Mouse (Mus musculus) limb, embryonic 14.5 days (tissue): ENCODE measurements around the gene Bbs1. TPM values are rescaled to one million over a fixed set of nuclear protein-coding genes. Genes with fewer than 3 reads are reported as not detected.

Experiments used
- ATAC-seq: fragments of 200-750 bp; cut with Nextera tagmentation; 2 replicates; pipeline ENCODE4 v1.8.0; 2017; ENCODE audit warnings: low read depth, moderate number of reproducible peaks, moderate TSS enrichment; ENCODE audit not compliant: low FRiP score
- DNase-seq: peaks from one replicate; pipeline ENCODE4 v3.0.0-alpha.2; 2015; ENCODE audit warnings: low spot score
- H3K27ac ChIP-seq: fragments of 300-500 bp; sonication (generic); replicated peaks from 2 replicates; pipeline ENCODE4 v1.5.1; 2014; ENCODE audit warnings: low read depth, mild to moderate bottlenecking, low read length, moderate library complexity, mixed read lengths
- H3K27me3 ChIP-seq: fragments of 300-500 bp; sonication (generic); 2 replicates; pipeline ENCODE4 v1.6.1; 2014; ENCODE audit warnings: low read length, mixed read lengths; ENCODE audit not compliant: control insufficient read depth, insufficient read depth
- H3K36me3 ChIP-seq: fragments of 300-500 bp; sonication (generic); 2 replicates; pipeline ENCODE4 v1.6.1; 2014; ENCODE audit warnings: mild to moderate bottlenecking, low read length, moderate library complexity, mixed read lengths; ENCODE audit not compliant: control insufficient read depth, insufficient read depth
- H3K4me1 ChIP-seq: fragments of 300-500 bp; sonication (generic); 2 replicates; pipeline ENCODE4 v1.6.1; 2014; ENCODE audit warnings: antibody characterized with exemption, low read length, mixed read lengths; ENCODE audit not compliant: control insufficient read depth, insufficient read depth
- H3K4me2 ChIP-seq: fragments of 300-500 bp; sonication (generic); replicated peaks from 2 replicates; pipeline ENCODE4 v1.6.1; 2014; ENCODE audit warnings: low read depth, mild to moderate bottlenecking, low read length, moderate library complexity; ENCODE audit not compliant: severe bottlenecking
- H3K4me3 ChIP-seq: fragments of 300-500 bp; sonication (generic); replicated peaks from 2 replicates; pipeline ENCODE4 v1.5.1; 2014; ENCODE audit warnings: low read length
- H3K9ac ChIP-seq: fragments of 300-500 bp; sonication (generic); 2 replicates; pipeline ENCODE4 v1.6.1; 2014; ENCODE audit warnings: mild to moderate bottlenecking, low read depth, low read length, moderate library complexity; ENCODE audit not compliant: severe bottlenecking
- H3K9me3 ChIP-seq: fragments of 300-500 bp; sonication (generic); 2 replicates; pipeline ENCODE4 v1.6.1; 2016; ENCODE audit warnings: low read length; ENCODE audit not compliant: control insufficient read depth
- POLR2A ChIP-seq: fragments of 200-500 bp; IDR thresholded peaks from 2 replicates; pipeline ENCODE4 v1.8.0; 2012; ENCODE audit warnings: inconsistent platforms, mild to moderate bottlenecking, moderate library complexity, borderline replicate concordance; ENCODE audit not compliant: insufficient read depth, insufficient read length; ENCODE audit errors: extremely low read depth
- WGBS: fragments of 180-500 bp; shearing (Covaris S2); extraction: QIAGEN DNeasy Blood & Tissue Kit; methylation state at CpG from one replicate; pipeline ENCODE4 v1.1.7; 2014; 5-methylcytosine and 5-hydroxymethylcytosine counted together
- polyA plus RNA-seq, 2 experiments: library from polyadenylated mRNA; depleted of rRNA in 1 of 2; stranded (reverse) in 1 of 2; unstranded in 1 of 2; fragments of >200 nt; fragmentation: Nextera tagmentation in 1 of 2; extraction: Ambion mirVana in 1 of 2; gene quantifications; 2 replicates each; pipeline versions ENCODE4 v1.2.1 to v1.2.3; 2012 to 2014

The Bbs1 gene
- polyA plus RNA-seq, 2 experiments: 3.8 to 7.6 TPM

GRCm38 (mm10) chr19:4919652-4920051 is 13.2 kb upstream of the Bbs1 start:
- 81% methylated on average over 6 of the region's 6 CpGs for WGBS
- Histone ChIP-seq H3K27ac (no peak overlapping the region), H3K4me2 (no peak overlapping the region), H3K4me1 (no peaks in the 10 kb centered on the region), H3K27me3 (no peaks in the 10 kb centered on the region), H3K36me3 (peaks cover 97% of the 10 kb centered on the region), H3K4me3 (no peak overlapping the region), H3K9me3 (no peaks in the 10 kb centered on the region), H3K9ac (no peak overlapping the region)
- ATAC-seq (no peak), DNase-seq (no peak)
- TF ChIP-seq POLR2A: no peak

DNA sequence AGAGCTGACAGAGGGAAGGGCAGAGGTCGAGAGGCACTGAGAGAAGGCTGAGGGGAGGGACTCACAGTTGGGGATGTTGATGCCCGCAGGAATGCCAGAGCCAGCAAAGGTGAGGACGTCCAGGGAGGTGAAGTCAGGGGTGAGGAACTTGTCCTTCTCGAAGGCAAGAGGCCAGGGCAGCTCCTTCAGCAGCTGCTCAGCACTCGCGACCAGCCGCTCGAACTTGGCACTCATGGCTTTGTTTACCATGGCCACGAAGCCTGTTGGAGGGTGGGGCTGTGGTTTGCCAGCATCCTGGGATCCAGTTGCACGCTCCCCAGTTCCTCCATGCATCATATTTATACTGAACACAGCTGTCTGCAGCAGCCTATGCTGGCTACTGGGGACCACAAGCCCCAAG is 10.4 kb upstream of the Bbs1 start:
- Histone ChIP-seq H3K4me3 (no peak overlapping the region), H3K27me3 (no peaks in the 10 kb centered on the region), H3K36me3 (peaks cover 98% of the 10 kb centered on the region), H3K9me3 (no peaks in the 10 kb centered on the region), H3K9ac (no peak overlapping the region), H3K27ac (no peak overlapping the region), H3K4me1 (no peaks in the 10 kb centered on the region), H3K4me2 (no peak overlapping the region)
- no peak for DNase-seq
- WGBS: 90% methylated on average over 9 of the region's 10 CpGs
- TF ChIP-seq POLR2A: no peak
- ATAC-seq: no peak

GRCm38 (mm10) chr19:4915924-4916603 is 9.6 kb upstream of the Bbs1 start:
- no peak overlapping the region for H3K9ac ChIP-seq
- no peaks in the 10 kb centered on the region for H3K27me3 ChIP-seq
- no peak for DNase-seq
- WGBS: 93% methylated on average over 15 of the region's 15 CpGs
- H3K27ac ChIP-seq: no peak overlapping the region
- H3K36me3 ChIP-seq: peaks cover 94% of the 10 kb centered on the region
- H3K4me3 ChIP-seq: no peak overlapping the region
- no peak for TF ChIP-seq POLR2A
- no peak for ATAC-seq
- no peaks in the 10 kb centered on the region for H3K4me1 ChIP-seq
- H3K4me2 ChIP-seq: no peak overlapping the region
- no peaks in the 10 kb centered on the region for H3K9me3 ChIP-seq

DNA sequence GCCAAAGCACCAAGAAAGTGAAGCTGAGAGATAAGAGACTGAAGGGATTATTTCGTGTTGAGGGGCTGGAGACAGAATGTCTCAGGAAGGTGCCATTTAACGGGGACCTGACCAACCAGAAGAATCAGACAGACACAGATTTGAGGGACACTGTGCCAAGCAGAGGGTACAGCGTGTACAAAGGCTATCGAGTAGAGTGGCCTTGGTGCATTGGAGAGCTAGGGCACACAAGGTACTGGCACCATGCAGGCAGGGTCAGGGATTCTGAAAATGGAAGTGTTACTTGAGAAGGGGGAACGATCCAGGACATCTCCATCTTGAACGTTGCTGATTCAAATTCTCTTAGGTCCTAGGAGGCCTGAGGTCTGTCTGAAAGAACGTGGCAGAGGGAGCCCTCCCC is 2.9 kb upstream of the Bbs1 start:
- no peak overlapping the region for H3K27ac ChIP-seq
- H3K36me3 ChIP-seq: peaks cover 66% of the 10 kb centered on the region
- peaks cover 4% of the 10 kb centered on the region; the same call in 1 of the 2 replicates for H3K4me1 ChIP-seq
- no peak overlapping the region for H3K4me3 ChIP-seq
- H3K9ac ChIP-seq: no peak overlapping the region
- DNase-seq (no peak), ATAC-seq (no peak)
- H3K27me3 ChIP-seq: no peaks in the 10 kb centered on the region
- no peak overlapping the region for H3K4me2 ChIP-seq
- no peak for TF ChIP-seq POLR2A
- H3K9me3 ChIP-seq: no peaks in the 10 kb centered on the region
- WGBS: 90% methylated on average over 7 of the region's 7 CpGs

- TF ChIP-seq POLR2A: no peak
- ATAC-seq (no peak), DNase-seq (no peak)
- H3K27ac ChIP-seq: no peak overlapping the region
- no peak overlapping the region for H3K4me3 ChIP-seq
- H3K4me2 ChIP-seq: no peak overlapping the region
- H3K9me3 ChIP-seq: no peaks in the 10 kb centered on the region
- no peak overlapping the region for H3K9ac ChIP-seq
- WGBS: 72% methylated on average over 4 of the region's 4 CpGs
- H3K36me3 ChIP-seq: peaks cover 53% of the 10 kb centered on the region
- H3K27me3 ChIP-seq: no peaks in the 10 kb centered on the region
- H3K4me1 ChIP-seq: peaks cover 4% of the 10 kb centered on the region; the same call in 1 of the 2 replicates
These were observed 1.7 kb upstream of the Bbs1 start for GRCm38 (mm10) chr19:4908107-4908506.

- TF ChIP-seq POLR2A: no peak
- DNase-seq (no peak), ATAC-seq (peak; percentile 50; the same call in 1 of the 2 replicates)
- H3K4me1 ChIP-seq: no peaks in the 10 kb centered on the region
- no peaks in the 10 kb centered on the region for H3K27me3 ChIP-seq
- H3K36me3 ChIP-seq: peaks cover 14% of the 10 kb centered on the region
- no peak overlapping the region for H3K4me2 ChIP-seq
- 81% methylated on average over 3 of the region's 3 CpGs for WGBS
- no peak overlapping the region for H3K27ac ChIP-seq
- no peak overlapping the region for H3K9ac ChIP-seq
- H3K9me3 ChIP-seq: no peaks in the 10 kb centered on the region
- no peak overlapping the region for H3K4me3 ChIP-seq
These were observed 6.5 kb downstream of the Bbs1 start for GRCm38 (mm10) chr19:4899888-4900287.
